Mouse (Mus musculus) cerebellum, adult (tissue): ENCODE results near the gene Spcs1.

Experiments used
- ATAC-seq: cut with Nextera tagmentation; 2 replicates; pipeline ENCODE4 v1.9.2; 2017; ENCODE audit warnings: mild to moderate bottlenecking, moderate library complexity, mixed read lengths; ENCODE audit not compliant: insufficient number of reproducible peaks, low FRiP score, low TSS enrichment

Gene Spcs1

GRCm38 (mm10) chr14:31001307-31002205 lies at the start of gene Spcs1, which contains the start of gene Glt8d1:
Gene Spcs1 (minus strand): TSS chr14:31001672.
Gene Glt8d1 (plus strand): TSS chr14:31001400.
- peak; percentile 90 for ATAC-seq

- ATAC-seq: no peak
Observed at GRCm38 (mm10) chr14:31045817-31046216, 44.3 kb upstream of the Spcs1 start.

- no peak for ATAC-seq
Observed at GRCm38 (mm10) chr14:31045296-31045695, 43.8 kb upstream of the Spcs1 start.

GRCm38 (mm10) chr14:31025785-31026184 lies 24.3 kb upstream of the Spcs1 start:
- ATAC-seq: no peak

- ATAC-seq: no peak
Observed at GRCm38 (mm10) chr14:31022579-31022978, 21.1 kb upstream of the Spcs1 start.

- ATAC-seq: peak; percentile 76
Observed at GRCm38 (mm10) chr14:31019331-31020205, 18.1 kb upstream of the Spcs1 start.

- peak; percentile 94 for ATAC-seq
Observed at GRCm38 (mm10) chr14:31018860-31019291, 17.4 kb upstream of the Spcs1 start, which contains the start of the genes Pbrm1 and Gnl3. Gene Pbrm1 (plus strand): TSS chr14:31019138. Gene Gnl3 (minus strand): TSS chr14:31019152.

- no peak for ATAC-seq
Observed at GRCm38 (mm10) chr14:31017854-31018253, 16.4 kb upstream of the Spcs1 start.

- no peak for ATAC-seq
Observed at GRCm38 (mm10) chr14:31016063-31016462, 14.6 kb upstream of the Spcs1 start.

GRCm38 (mm10) chr14:31013928-31014327 lies 12.5 kb upstream of the Spcs1 start:
- no peak for ATAC-seq

- no peak for ATAC-seq
Observed at GRCm38 (mm10) chr14:31011588-31011987, 10.1 kb upstream of the Spcs1 start.

GRCm38 (mm10) chr14:31006779-31007178 lies 5.3 kb upstream of the Spcs1 start:
- ATAC-seq: no peak

GRCm38 (mm10) chr14:31004527-31004926 lies 3.1 kb upstream of the Spcs1 start:
- ATAC-seq: no peak

- no peak; the same call in 1 of the 2 replicates for ATAC-seq
Observed at GRCm38 (mm10) chr14:31000816-31001306, 611 bp downstream of the Spcs1 start.

- no peak for ATAC-seq
Observed at GRCm38 (mm10) chr14:31000356-31000755, 1.1 kb downstream of the Spcs1 start.

- no peak for ATAC-seq
Observed at GRCm38 (mm10) chr14:30996417-30996816, 5.1 kb downstream of the Spcs1 start.

GRCm38 (mm10) chr14:30976222-30976621 lies 25.2 kb downstream of the Spcs1 start:
- no peak for ATAC-seq

GRCm38 (mm10) chr14:30974204-30974603 lies 27.3 kb downstream of the Spcs1 start:
- ATAC-seq: no peak

- no peak for ATAC-seq
Observed at GRCm38 (mm10) chr14:30960366-30960765, 41.1 kb downstream of the Spcs1 start.

GRCm38 (mm10) chr14:30959031-30959430 lies 42.4 kb downstream of the Spcs1 start:
- ATAC-seq: no peak

- no peak for ATAC-seq
Observed at GRCm38 (mm10) chr14:30958517-30958916, 43.0 kb downstream of the Spcs1 start.
